Mouse (Mus musculus) R1 (cell line): ENCODE measurements around the gene Rxfp4.
"Not testable (repeated sequence)": the region's sequence is repeated elsewhere in the genome, so short reads cannot be mapped to it uniquely, and the experiment has no call there.

Source experiments
- DNase-seq: peaks from one replicate; pipeline ENCODE4 v3.0.0-alpha.2; 2018; ENCODE audit warnings: low read depth, low spot score

Gene Rxfp4

DNA sequence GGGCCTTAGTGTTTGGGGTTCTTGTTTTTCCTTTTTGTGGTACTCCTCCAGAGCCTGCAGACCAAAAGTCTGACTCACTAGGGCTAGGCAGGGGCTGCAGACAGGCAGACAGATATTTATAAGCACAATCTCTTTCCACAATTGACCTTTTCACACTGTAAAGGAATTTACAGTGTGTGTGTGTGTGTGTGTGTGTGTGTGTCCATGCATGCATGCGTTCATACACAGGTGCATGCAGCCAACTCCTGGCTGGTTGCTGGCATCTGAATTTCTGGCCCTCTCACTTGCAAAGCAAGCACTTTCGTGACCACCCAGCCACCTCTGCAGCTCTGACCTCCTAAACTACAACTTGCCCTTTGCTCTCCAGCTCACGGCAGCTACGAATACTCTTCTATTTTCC is 43.9 kb downstream of the Rxfp4 start:
- no peak for DNase-seq

DNA sequence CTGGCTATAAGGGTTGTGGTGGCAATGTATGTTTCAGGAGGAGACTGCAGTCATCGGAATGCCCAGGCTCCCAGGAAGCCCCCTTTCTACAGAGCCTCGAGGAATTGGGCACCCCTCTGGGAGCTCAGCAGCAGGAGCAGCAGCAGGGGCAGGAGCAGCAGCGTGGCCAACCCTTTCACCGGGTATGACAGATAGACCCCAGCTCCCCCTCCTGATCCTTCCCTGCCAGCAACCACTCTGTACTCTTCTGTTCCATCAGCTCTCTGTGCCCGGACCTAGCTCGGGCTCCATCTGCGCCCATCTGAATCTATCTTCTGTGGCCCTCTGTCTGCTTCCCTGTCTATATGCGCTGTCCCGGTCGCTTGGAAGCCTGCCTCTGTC is 45.2 kb downstream of the Rxfp4 start:
- DNase-seq, result no peak

DNA sequence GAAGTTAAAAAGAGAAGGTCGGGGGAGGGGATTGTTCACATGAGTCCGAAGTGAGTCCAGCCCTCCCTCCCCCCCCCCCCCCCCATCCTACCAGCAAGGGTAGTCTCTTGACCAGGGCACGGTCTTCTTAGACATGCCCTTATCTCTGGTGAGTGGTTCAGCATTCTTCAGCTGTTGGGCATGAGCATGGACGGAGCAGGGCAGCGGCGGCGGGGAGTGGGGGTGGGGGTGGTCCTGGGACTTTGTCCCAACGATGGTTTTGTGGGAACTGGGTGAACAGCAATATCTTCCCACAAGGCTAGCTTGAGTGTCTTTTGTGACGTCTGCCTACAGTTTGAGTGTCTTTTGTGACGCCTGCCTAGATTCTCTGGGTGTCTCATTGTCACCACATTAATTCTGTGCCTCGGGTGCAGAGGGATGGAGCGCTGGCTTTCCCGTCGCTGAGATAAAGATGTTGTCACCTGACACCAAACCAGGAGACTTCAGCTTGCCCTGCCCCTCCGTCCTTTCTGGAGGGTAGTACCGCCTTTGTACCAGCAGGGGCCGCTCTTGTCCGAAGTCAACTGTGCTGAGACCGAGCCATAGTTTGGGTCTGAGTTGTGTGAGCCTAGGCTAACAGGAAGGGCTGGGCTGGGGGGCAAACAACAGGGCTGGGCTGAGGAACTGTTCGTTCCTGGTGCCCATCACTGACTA is 45.7 kb downstream of the Rxfp4 start:
- peak; percentile 94 for DNase-seq

DNA sequence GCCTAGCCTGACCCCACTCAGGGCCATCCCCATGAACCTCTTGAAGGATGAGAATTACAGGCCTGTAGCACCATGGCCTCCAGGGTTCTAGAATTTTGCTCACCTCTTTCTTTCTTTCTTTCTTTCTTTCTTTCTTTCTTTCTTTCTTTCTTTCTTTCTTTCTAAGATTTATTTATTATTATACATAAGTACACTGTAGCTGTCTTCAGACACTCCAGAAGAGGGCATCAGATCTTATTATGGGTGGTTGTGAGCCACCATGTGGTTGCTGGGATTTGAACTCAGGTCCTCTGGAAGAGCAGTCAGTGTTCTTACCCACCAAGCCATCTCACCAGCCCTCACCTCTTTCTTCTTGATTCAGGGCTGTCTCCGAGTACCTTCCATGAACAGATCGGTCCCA is 47.3 kb downstream of the Rxfp4 start, which contains the start of gene Arhgef2:
Gene Arhgef2 (plus strand): TSS at position 301 of the 400 bp plus-strand sequence.
- not testable (repeated sequence) for DNase-seq

DNA sequence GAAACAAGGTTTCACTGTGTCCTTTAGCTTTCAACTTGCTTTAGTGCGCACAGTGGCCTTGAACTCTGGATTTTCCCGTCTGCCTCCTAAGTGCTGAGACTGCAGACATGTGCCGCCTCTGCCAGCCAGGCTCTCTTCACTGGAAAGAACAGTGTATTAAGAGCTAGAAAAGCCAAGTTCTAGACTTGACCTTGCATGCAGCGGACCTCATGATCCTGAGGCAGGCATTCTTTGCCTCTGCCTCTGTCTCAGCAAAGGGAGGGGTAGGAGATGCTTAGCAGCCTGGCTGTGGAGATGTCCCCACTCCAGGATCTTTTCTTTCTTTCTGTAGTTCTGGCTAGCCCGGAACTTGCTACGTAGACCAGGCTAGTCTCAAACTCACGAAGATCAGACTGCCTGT is 48.1 kb downstream of the Rxfp4 start:
- DNase-seq, result no peak

DNA sequence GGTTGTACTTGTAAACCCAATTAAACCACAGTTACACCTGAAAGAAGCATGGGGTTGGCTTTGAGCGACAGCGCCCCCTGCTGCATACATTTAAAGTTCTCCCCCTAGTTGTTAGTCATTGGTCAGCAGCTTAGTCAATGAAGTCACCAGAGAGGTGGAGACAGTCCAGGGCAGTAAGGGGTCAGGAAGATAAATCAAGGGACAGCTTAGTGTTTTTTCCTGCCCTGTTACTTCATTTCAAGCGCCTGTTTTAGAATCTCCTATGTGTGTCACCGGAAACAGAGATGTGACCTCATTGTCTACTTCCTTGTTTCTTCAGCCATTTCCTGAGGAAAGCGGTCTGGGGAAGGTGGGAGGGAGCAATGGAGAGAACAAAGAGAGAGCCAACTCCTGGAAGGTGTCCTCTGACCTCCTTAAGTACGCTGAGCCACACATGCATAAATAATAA is 49.2 kb downstream of the Rxfp4 start:
- DNase-seq, result peak; percentile 93

DNA sequence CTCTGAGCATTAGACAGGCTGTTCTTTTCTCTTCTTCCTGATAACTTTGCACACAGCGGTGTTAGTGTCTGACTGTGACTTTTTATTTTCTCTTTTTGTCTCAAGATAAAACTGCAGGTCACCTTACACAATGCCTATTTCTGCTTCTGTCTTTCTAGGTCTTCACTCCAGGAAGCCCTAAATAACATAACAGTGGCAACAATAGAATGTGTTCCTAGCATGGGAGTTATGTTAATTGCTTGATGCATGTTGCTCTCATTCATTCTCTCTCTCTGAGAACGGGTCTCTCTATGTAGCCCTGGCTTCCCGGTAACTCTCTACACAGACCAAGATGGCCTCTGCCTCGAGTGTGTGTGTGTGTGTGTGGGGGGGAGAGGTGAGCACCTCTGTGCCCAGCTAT is 50.5 kb downstream of the Rxfp4 start:
- peak; percentile 91 for DNase-seq
